Mouse (Mus musculus): ENCODE measurements around the gene Mettl7b. TPM values are rescaled to one million over a fixed set of nuclear protein-coding genes. Genes with fewer than 3 reads are reported as not detected.

The Mettl7b gene
- polyA plus RNA-seq, 1 experiment from 2014 or later: not detected

- 66% methylated on average over 7 of the region's 7 CpGs for WGBS
- ATAC-seq (ENCODE audit: low read depth): no peak
- H3K36me3 ChIP-seq (ENCODE audit: control insufficient read depth, insufficient read depth, low read length): no peaks in the 10 kb centered on the region
- no peak overlapping the region for H3K9ac ChIP-seq (replicated peaks; ENCODE audit: low read depth, low read length)
- peaks cover 20% of the 10 kb centered on the region for H3K27me3 ChIP-seq (ENCODE audit: control insufficient read depth, insufficient read depth, low read length)
- H3K4me1 ChIP-seq (ENCODE audit: control insufficient read depth, insufficient read depth, low read length): no peaks in the 10 kb centered on the region
- no peak overlapping the region for H3K27ac ChIP-seq (ENCODE audit: low read depth, low read length)
- no peak overlapping the region for H3K4me3 ChIP-seq (ENCODE audit: low read depth, low read length)
- H3K4me2 ChIP-seq (ENCODE audit: low read depth, low read length): peak overlapping the region; percentile 68; the same call in 1 of the 2 replicates
- no peaks in the 10 kb centered on the region for H3K9me3 ChIP-seq (ENCODE audit: control insufficient read depth, low read length)
Observed at GRCm38 (mm10) chr10:128934997-128935787, 25.6 kb downstream of the Mettl7b start.

GRCm38 (mm10) chr10:128933976-128934721 lies 26.6 kb downstream of the Mettl7b start:
- Histone ChIP-seq H3K4me3 (ENCODE audit: low read depth, low read length) (peak overlapping the region; percentile 37), H3K27ac (ENCODE audit: low read depth, low read length) (no peak overlapping the region), H3K36me3 (ENCODE audit: control insufficient read depth, insufficient read depth, low read length) (no peaks in the 10 kb centered on the region), H3K27me3 (ENCODE audit: control insufficient read depth, insufficient read depth, low read length) (peaks cover 20% of the 10 kb centered on the region), H3K9ac (replicated peaks; ENCODE audit: low read depth, low read length) (peak overlapping the region; percentile 46), H3K4me1 (ENCODE audit: control insufficient read depth, insufficient read depth, low read length) (no peaks in the 10 kb centered on the region), H3K4me2 (ENCODE audit: low read depth, low read length) (peak overlapping the region; percentile 68), H3K9me3 (ENCODE audit: control insufficient read depth, low read length) (no peaks in the 10 kb centered on the region)
- WGBS: 3% methylated on average over 21 of the region's 21 CpGs
- no peak for ATAC-seq (ENCODE audit: low read depth)

GRCm38 (mm10) chr10:128933574-128933973 lies 27.2 kb downstream of the Mettl7b start, which contains the start of gene Itga7:
Gene Itga7 (plus strand): TSS chr10:128933818.
- H3K27me3 ChIP-seq (ENCODE audit: control insufficient read depth, insufficient read depth, low read length): peaks cover 21% of the 10 kb centered on the region
- no peaks in the 10 kb centered on the region for H3K4me1 ChIP-seq (ENCODE audit: control insufficient read depth, insufficient read depth, low read length)
- peak; percentile 79; the same call in 1 of the 2 replicates for ATAC-seq (ENCODE audit: low read depth)
- peak within 1 kb of the TSS; percentile 68 for H3K4me2 ChIP-seq (ENCODE audit: low read depth, low read length)
- H3K27ac ChIP-seq (ENCODE audit: low read depth, low read length): no peak within 1 kb of the TSS
- no peaks in the 10 kb centered on the region for H3K9me3 ChIP-seq (ENCODE audit: control insufficient read depth, low read length)
- H3K9ac ChIP-seq (replicated peaks; ENCODE audit: low read depth, low read length): peak within 1 kb of the TSS; percentile 46
- H3K4me3 ChIP-seq (ENCODE audit: low read depth, low read length): peak within 1 kb of the TSS; percentile 37
- H3K36me3 ChIP-seq (ENCODE audit: control insufficient read depth, insufficient read depth, low read length): no peaks in the 10 kb centered on the region
- under 1% methylated on average over 24 of the region's 26 CpGs for WGBS

GRCm38 (mm10) chr10:128931441-128931840 lies 29.3 kb downstream of the Mettl7b start:
- ATAC-seq (ENCODE audit: low read depth): no peak
- no peaks in the 10 kb centered on the region for H3K36me3 ChIP-seq (ENCODE audit: control insufficient read depth, insufficient read depth, low read length)
- no peak overlapping the region for H3K9ac ChIP-seq (replicated peaks; ENCODE audit: low read depth, low read length)
- no peak overlapping the region for H3K4me2 ChIP-seq (ENCODE audit: low read depth, low read length)
- peaks cover 23% of the 10 kb centered on the region for H3K27me3 ChIP-seq (ENCODE audit: control insufficient read depth, insufficient read depth, low read length)
- H3K27ac ChIP-seq (ENCODE audit: low read depth, low read length): no peak overlapping the region
- H3K9me3 ChIP-seq (ENCODE audit: control insufficient read depth, low read length): no peaks in the 10 kb centered on the region
- no peak overlapping the region for H3K4me3 ChIP-seq (ENCODE audit: low read depth, low read length)
- no peaks in the 10 kb centered on the region for H3K4me1 ChIP-seq (ENCODE audit: control insufficient read depth, insufficient read depth, low read length)
- 73% methylated on average over 2 of the region's 2 CpGs for WGBS

GRCm38 (mm10) chr10:128929638-128930378 lies 31.0 kb downstream of the Mettl7b start:
- no peaks in the 10 kb centered on the region for H3K36me3 ChIP-seq (ENCODE audit: control insufficient read depth, insufficient read depth, low read length)
- H3K27me3 ChIP-seq (ENCODE audit: control insufficient read depth, insufficient read depth, low read length): peaks cover 17% of the 10 kb centered on the region
- no peak overlapping the region for H3K9ac ChIP-seq (replicated peaks; ENCODE audit: low read depth, low read length)
- H3K9me3 ChIP-seq (ENCODE audit: control insufficient read depth, low read length): no peaks in the 10 kb centered on the region
- WGBS: 63% methylated on average over 7 of the region's 7 CpGs
- ATAC-seq (ENCODE audit: low read depth): peak; percentile 47; the same call in 1 of the 2 replicates
- no peaks in the 10 kb centered on the region for H3K4me1 ChIP-seq (ENCODE audit: control insufficient read depth, insufficient read depth, low read length)
- H3K4me2 ChIP-seq (ENCODE audit: low read depth, low read length): no peak overlapping the region
- no peak overlapping the region for H3K27ac ChIP-seq (ENCODE audit: low read depth, low read length)
- no peak overlapping the region for H3K4me3 ChIP-seq (ENCODE audit: low read depth, low read length)

GRCm38 (mm10) chr10:128928356-128928755 lies 32.4 kb downstream of the Mettl7b start:
- H3K27ac ChIP-seq (ENCODE audit: low read depth, low read length): no peak overlapping the region
- peaks cover 6% of the 10 kb centered on the region for H3K4me1 ChIP-seq (ENCODE audit: control insufficient read depth, insufficient read depth, low read length)
- ATAC-seq (ENCODE audit: low read depth): no peak
- no peak overlapping the region for H3K9ac ChIP-seq (replicated peaks; ENCODE audit: low read depth, low read length)
- peaks cover 11% of the 10 kb centered on the region for H3K27me3 ChIP-seq (ENCODE audit: control insufficient read depth, insufficient read depth, low read length)
- H3K4me2 ChIP-seq (ENCODE audit: low read depth, low read length): no peak overlapping the region
- H3K4me3 ChIP-seq (ENCODE audit: low read depth, low read length): no peak overlapping the region
- no peaks in the 10 kb centered on the region for H3K9me3 ChIP-seq (ENCODE audit: control insufficient read depth, low read length)
- no peaks in the 10 kb centered on the region for H3K36me3 ChIP-seq (ENCODE audit: control insufficient read depth, insufficient read depth, low read length)
- WGBS: 35% methylated on average over 4 of the region's 4 CpGs

- WGBS: 58% methylated on average over 9 of the region's 9 CpGs
- H3K4me2 ChIP-seq (ENCODE audit: low read depth, low read length): peak within 1 kb of the TSS; percentile 75
- peak within 1 kb of the TSS; percentile 85 for H3K27ac ChIP-seq (ENCODE audit: low read depth, low read length)
- no peak for ATAC-seq (ENCODE audit: low read depth)
- H3K4me3 ChIP-seq (ENCODE audit: low read depth, low read length): peak within 1 kb of the TSS; percentile 67
- H3K9me3 ChIP-seq (ENCODE audit: control insufficient read depth, low read length): no peaks in the 10 kb centered on the region
- H3K9ac ChIP-seq (replicated peaks; ENCODE audit: low read depth, low read length): peak within 1 kb of the TSS; percentile 64
- H3K36me3 ChIP-seq (ENCODE audit: control insufficient read depth, insufficient read depth, low read length): no peaks in the 10 kb centered on the region
- H3K27me3 ChIP-seq (ENCODE audit: control insufficient read depth, insufficient read depth, low read length): peaks cover 3% of the 10 kb centered on the region; the same call in 1 of the 2 replicates
- peaks cover 19% of the 10 kb centered on the region for H3K4me1 ChIP-seq (ENCODE audit: control insufficient read depth, insufficient read depth, low read length)
Observed at GRCm38 (mm10) chr10:128923935-128924334, 36.9 kb downstream of the Mettl7b start, which contains the start of gene Bloc1s1. Gene Bloc1s1 (minus strand): TSS chr10:128924035.

- Histone ChIP-seq H3K36me3 (ENCODE audit: control insufficient read depth, insufficient read depth, low read length) (no peaks in the 10 kb centered on the region), H3K9me3 (ENCODE audit: control insufficient read depth, low read length) (no peaks in the 10 kb centered on the region), H3K27ac (ENCODE audit: low read depth, low read length) (peak overlapping the region; percentile 85), H3K4me3 (ENCODE audit: low read depth, low read length) (peak overlapping the region; percentile 67), H3K4me1 (ENCODE audit: control insufficient read depth, insufficient read depth, low read length) (peaks cover 22% of the 10 kb centered on the region), H3K9ac (replicated peaks; ENCODE audit: low read depth, low read length) (peak overlapping the region; percentile 64), H3K4me2 (ENCODE audit: low read depth, low read length) (peak overlapping the region; percentile 75), H3K27me3 (ENCODE audit: control insufficient read depth, insufficient read depth, low read length) (no peaks in the 10 kb centered on the region; the same call in 1 of the 2 replicates)
- ATAC-seq (ENCODE audit: low read depth): peak; percentile 96
- WGBS: under 1% methylated on average over 42 of the region's 42 CpGs
Observed at GRCm38 (mm10) chr10:128923013-128923691, 37.6 kb downstream of the Mettl7b start.

All from neural tube, embryonic 14.5 days (tissue).